Mouse (Mus musculus): ENCODE data around the gene Abhd6.

The Abhd6 gene

DNA sequence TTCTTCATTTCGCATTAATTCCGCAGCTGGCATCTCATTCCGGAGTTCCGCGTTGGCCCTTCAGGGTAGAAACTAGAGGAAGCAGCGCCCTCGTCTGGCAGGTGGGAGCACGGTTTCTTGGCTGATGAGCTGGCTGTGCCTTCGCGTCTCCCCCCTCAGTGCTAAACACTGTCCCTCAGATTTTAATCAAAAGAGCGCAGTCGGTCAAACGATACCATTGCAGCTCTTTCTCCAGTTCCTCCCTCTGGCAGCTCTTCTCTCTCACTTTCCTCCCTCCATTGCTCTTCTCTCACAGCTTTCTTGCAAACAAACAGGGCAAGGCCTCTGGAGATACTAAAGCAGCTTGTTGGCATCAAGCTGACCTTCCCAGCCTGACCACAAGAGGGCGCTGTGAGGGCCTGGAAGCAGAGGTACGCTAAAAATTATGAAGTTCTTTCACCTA lies 5.4 kb upstream of the Abhd6 start:
- CTCF ChIA-PET, result interaction anchor here (0.6 kb wide), 2 partner anchors 25 to 50 kb away, joined by 3 to 4 read pairs; no protein-coding TSS in a partner anchor

DNA sequence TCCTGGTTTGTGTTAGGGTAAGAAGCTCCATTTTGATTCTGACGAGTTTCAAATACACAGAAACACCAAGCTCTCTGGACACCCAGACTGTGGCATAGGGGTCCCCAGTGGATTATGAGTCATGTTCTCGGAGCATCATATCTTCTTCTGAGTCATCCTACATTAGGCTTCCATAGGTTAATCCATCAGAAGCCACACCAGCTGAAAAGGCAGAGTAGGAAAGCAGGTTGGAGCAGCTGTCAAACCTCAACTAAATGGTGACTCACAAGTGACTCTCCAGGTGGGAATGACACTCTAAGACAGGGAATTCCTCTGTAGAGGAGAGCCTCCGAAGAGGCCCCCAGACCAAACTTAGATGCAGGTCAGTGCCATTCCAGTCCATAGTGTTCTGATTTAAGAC lies 3.7 kb upstream of the Abhd6 start:
- CTCF ChIA-PET, result no interaction called here

DNA sequence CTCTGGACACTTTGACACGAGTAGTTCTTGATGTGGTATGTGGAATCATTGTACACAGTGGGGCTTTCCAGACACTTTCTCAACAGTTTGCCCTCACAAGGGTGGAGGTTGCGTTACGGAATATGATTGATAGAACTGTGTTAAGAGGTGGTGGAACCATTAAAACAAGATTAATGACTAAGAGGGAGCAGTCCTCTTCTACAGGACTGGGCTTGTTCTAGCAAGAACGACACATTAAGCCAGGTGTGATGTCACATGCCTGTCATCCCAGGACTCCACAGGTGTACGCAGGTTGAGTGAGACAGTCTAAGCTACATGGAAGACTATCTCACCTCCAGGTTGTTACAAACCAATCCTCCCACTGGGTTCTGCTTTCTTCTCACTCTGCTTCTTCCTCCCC lies 3.3 kb upstream of the Abhd6 start:
- CTCF ChIA-PET, result no interaction called here

DNA sequence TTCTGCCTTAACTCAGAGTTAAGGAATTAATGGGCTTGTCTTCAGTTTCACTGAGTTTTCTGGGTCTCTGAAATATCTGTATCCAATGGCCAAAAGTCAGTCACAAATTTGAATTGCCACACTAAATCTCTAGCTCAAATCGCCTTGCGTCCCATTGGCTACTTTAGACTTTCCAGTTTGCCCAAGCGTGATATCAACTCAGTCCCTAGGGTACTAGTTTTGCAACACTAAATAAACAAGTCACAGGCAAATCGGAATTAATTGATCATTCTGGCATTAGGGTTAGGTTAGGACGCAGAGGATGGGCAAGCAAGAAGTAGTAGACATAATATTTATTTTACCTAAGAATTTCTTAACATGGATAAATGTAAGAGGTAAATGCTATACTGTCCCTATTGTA lies 2.5 kb upstream of the Abhd6 start:
- CTCF ChIA-PET, result no interaction called here

DNA sequence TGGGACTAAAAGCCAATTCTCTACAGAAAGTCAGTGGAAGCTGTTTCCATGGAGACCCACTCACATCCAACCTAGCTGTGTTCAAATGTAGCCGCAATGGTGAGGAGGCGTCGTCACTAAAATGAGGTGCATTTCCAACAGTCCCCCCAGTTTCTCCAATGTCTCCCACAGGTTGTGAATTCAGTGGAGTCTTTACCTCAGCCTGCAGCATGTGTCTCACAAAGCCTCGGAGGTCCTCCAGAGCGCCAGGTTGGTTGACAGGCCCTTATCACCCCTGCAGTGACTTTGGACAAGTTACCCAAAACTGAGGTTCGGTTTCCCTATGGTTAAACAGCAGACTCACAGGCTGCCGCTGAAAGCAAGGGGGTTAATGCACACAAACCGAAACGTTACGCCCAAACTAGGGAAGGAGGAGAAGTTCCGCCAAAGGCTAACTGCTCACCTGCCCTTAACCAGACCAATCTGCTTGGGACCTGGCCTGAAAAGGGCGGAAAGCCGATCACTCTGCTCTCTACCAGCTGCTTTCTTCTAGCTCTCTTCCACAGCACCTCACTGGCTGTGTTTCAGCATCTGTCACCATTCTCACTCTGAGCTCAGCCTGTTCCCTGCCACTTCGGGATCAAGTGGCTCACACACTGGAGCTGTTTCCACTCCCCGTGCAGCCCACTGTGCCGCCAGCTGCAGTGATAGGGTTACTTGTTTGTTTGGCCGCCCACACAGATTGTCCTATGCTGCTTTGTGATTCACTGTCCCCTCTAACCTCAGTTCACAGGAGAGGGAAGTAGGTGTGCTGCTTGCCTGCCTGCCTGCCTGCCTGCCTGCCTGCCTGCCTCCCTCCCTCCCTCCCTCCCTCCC lies 1.6 kb upstream of the Abhd6 start:
- CTCF ChIA-PET, result interaction anchor here (0.8 kb wide), 1 partner anchor 148 kb away, joined by 4 read pairs; no protein-coding TSS in a partner anchor

DNA sequence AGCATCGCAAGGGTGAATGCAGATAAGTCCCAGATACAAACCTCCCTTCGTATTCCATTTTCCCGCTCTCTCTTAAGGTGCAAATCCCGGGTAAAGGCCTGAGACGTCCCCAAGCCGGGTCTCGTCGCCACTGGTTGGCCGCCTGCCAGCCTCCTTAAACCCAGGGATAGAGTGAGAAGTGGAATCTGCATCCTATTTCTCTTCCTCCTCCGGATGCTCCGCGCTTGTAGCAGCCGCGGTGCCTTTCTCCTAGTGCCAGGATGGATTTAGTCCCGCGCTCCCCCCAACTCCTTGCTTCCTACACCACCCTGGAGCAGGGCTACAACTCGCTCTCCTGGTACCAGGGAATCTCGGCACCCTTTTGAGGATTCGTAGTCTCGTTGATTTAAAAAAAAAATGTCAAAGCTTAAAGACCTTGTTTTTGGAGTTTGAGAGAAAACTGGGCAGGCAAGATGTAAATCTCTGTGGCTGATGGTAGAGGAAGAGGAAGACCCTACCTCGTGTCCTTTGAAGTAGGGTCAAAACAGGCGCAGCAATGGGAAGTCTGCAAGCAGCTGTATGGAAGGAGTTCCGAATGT lies 480 bp downstream of the Abhd6 start:
- CTCF ChIA-PET, result interaction anchor here (1.1 to 1.2 kb wide), 2 partner anchors 11 to 216 kb away, joined by 3 to 6 read pairs; no protein-coding TSS in a partner anchor

DNA sequence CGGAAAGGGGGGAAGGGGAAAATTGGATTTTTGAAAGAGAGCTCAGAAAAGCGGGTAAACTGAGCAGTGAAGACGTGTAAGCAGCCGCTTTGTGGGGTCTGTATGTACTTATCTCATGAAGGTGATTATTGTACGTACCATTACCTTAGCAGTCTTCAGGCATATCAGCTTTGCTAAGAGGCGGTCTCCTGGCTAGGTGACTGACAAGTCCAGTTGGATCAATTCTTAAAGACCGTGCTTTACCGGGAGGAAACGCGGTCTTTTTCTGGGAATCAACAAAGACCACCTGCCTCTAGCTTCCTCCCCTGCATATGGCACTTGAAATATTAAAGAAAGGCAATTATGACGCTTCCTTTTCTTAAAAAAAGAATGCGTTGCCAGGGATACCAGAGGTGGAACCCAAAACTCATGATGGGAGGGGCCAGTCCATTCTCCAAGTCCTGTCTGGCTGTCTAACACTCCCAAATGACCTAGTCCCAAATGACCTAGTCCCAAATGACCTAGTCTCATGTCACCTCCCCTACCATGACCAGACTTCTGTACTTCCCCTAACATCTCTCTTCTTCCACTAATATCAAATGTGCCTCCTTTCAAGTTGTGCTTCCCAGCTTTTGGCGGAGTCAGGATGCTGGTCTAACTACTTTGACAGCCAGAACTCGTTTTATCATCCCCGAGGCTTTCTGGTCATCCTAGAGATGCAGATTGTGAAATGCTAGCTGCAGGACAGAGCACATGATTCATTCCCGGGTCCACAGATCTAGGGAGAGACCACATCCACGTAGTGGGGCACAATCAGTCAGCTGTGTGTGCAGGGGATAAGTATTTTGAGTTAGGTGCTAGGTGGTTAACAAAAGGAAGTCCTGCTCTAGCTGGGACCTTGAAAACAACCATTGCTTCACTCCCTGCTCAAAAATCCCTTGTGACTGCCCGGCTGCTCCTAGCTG lies 1.3 kb downstream of the Abhd6 start:
- CTCF ChIA-PET, result interaction anchor here (1.1 to 1.2 kb wide), 2 partner anchors 12 to 215 kb away, joined by 3 to 6 read pairs; no protein-coding TSS in a partner anchor

DNA sequence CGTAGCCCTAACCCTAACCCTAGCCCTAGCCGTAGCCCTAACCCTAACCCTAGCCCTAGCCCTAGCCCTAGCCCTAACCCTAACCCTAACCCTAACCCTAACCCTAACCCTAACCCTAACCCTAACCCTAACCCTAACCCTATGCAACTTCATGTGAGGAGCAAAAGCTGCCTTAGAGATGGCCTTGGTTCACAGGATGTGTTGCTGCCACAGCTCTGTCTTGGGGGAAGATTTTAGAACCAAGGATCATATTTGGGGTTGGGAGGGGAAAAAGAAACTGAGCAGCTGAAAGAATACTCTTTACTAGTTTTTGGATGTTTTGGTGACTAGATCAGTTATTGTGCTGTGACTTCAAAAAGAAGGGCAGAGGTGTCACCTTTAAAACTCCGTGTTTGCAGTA lies 3.4 kb downstream of the Abhd6 start:
- CTCF ChIA-PET, result interaction anchor here (0.7 kb wide), 1 partner anchor 12 kb away, joined by 3 read pairs; the partner anchor contains the start of gene Dnase1l3

DNA sequence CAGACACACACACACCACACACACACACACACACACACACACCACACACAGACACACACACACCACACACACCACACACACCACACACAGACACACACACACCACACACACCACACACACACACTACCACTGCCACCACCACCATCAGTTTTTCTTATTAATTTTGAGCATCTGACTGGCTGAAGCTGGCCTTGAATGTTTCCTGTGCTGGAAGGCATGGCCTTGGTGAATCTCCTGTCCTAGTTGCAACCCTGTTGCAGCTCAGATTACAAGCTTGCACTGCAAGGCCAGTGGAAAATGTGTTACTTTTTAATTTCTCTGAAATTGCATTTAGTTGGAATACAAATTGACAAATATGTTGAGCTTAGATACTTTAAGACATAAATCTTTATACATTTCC lies 4.4 kb downstream of the Abhd6 start:
- CTCF ChIA-PET, result no interaction called here

DNA sequence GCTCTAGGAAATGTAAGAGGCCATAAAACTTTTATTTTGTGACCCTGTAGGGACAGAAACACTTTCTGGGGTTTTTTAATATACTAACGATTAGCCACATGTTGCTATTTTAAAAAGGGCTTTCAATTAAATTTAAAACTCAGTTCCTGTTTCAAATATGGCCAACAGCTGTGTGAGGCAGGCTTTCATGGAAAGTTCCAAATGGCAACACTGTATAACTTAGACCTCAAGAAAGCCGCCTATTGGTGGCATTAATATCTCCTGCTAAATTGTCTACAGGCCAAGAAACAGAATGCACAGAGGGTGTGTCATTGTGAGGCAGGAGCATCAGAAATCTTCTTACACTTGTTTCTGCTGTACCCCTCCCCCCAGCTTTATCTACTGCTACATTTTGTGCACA lies 4.8 kb downstream of the Abhd6 start:
- CTCF ChIA-PET, result no interaction called here

DNA sequence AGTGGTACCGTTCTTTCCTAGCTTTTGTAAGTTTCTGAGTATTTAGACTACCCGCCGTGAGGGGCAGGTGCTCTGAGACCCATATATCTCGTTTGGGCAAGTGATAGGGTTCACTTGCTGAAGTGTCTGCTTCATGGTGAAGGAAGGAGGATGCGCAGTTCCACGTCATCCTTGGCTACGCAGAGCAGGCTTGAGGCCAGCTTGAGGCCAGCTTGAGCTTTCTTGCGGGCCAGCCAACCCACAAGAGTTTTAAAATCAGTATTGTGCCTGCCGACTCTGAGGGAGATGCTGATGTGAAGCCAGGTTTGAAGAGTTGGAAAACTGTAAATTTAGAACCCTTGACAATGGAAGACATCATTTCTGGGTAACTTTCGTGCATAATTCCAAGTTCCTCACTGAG lies 5.2 kb downstream of the Abhd6 start:
- CTCF ChIA-PET, result no interaction called here

DNA sequence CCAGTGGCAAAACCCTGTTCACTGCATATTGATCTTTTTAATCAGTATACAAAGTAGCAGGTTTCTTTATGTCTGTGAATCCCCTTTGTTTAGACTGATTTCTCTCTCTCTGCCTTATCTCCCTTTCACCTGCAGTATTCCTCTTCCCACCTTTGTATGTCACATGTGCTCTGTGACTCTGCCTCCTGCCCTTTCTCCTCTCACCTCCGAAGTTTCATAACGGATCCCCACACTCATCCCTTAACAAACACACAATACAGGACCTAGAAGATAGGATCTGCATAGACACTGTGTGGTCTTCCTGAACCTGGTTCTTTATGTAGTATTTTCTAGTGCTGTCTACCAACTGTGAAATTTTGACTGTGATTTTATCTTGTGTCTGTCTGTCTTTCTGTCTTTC lies 8.6 kb downstream of the Abhd6 start:
- CTCF ChIA-PET, result no interaction called here

DNA sequence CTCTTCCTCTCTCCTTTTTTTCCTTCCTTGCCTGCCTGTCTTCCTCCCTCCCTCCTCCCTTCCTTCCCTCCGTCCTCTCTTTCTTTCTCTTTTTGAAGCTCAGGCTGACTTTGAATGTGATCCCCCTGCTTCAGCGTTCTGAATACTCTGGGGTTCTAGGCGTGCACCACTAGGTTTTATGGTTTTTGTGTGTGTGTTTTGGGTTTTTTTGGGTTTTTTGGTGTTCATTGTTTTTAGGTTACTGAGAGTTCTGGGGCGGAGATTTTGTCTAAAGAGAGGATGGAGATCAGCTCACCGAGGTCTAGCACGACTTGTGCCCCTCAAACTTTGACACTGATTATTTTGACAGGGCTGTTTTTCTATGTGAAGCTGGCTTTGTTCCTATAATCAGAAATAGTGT lies 9.2 kb downstream of the Abhd6 start:
- CTCF ChIA-PET, result no interaction called here

DNA sequence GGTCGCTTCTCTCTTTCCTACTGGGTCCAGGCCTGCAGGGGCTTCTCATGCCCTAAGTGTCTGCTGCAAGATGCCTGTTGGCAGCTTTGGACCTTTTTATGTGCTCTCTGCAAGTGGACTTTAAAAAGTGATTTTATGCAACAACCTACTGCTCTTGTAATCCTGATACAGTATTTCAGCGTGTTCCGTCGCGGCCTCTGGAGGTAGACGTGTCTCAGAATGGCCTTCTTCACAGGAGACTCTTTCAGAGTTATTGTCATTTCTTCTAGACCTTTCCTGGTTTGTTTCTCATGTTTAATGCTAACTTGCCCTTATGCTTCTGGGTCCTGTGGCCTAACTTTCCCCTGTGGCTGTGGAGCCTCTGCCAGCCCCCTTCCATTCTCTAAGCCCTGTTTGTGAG lies 13.1 kb downstream of the Abhd6 start:
- CTCF ChIA-PET, result interaction anchor here (0.7 kb wide), 1 partner anchor 11 kb away, joined by 3 read pairs; no protein-coding TSS in a partner anchor

DNA sequence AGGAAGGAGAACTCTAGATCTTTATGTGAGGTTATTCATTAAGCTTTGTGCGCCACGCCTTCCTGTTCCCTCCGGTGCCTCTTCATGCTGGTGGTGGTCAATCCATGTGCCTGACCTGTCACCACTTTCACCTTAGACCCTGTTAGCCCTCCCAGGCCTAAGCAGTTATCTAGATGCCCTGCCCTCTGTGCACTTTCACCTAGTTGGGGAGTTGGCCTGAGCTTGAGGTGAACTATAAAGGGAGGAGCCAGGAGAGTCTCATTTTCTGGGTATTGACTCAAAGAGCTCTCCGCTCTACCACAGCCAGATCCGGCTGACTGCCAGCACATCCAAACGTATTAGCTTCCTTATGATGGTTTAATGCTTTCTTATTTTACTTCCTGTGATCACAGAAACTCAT lies 13.6 kb downstream of the Abhd6 start:
- CTCF ChIA-PET, result interaction anchor here (0.7 to 1.0 kb wide), 2 partner anchors 11 to 14 kb away, joined by 3 to 4 read pairs; partner anchors contain the start of gene Abhd6

DNA sequence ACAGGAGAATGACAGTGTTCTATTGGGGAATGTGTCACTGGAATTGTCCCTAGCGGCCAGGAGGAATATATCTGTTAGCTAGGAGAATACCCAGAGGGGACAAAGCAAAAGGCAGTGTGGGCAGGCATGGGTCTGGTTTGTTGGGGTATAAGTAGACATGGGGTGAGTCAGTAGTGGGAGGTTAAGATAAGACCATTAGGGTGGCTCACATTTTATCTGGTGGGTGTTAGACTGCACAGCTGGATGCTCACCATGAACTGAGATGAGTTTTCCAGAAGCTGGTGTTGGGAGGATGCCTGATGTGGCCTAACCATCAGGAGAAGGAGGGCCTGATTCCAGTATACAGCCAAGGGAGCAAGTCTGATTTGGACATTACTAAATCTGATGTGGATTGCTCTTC lies 14.2 kb downstream of the Abhd6 start:
- CTCF ChIA-PET, result interaction anchor here (1.0 kb wide), 1 partner anchor 14 kb away, joined by 4 read pairs; the partner anchor contains the start of gene Abhd6

DNA sequence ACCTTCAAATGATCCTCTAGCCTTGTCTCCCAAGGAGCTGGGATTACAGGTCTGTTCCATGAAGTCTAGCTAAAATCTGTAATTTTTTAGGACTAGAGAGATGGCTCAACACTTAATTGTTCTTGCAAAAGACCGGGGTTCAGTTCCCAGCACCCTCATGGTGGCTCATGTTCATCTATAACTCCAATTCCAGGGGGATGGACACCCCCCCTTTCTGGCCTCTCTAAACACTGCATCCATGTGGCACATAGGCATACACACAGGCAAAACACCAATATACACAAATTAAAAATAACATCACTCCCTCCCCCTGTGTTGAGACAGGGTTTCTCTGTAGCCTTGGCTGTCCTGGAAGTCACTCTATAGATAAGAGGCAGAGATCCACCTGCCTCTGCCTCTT lies 17.3 kb downstream of the Abhd6 start:
- CTCF ChIA-PET, result no interaction called here

DNA sequence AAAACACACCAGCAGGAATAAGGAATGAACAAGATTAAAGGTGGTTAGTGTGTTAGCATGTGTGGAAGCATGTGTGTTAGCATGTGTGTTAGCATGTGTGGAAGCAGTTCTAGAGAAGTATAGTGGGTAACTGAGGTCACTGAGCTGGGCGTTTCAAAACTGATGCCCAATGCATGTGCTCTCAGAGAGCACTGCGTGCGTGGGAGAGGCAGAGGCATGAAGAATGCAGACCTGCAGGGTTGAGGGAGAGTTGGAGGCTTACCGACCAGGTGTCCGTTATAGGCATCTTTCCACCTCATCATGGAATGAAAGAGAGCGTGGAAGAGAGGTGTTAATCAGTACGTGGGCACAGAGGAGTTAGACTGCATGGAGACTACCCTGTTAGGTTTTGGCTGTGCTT lies 17.8 kb downstream of the Abhd6 start:
- CTCF ChIA-PET, result no interaction called here

DNA sequence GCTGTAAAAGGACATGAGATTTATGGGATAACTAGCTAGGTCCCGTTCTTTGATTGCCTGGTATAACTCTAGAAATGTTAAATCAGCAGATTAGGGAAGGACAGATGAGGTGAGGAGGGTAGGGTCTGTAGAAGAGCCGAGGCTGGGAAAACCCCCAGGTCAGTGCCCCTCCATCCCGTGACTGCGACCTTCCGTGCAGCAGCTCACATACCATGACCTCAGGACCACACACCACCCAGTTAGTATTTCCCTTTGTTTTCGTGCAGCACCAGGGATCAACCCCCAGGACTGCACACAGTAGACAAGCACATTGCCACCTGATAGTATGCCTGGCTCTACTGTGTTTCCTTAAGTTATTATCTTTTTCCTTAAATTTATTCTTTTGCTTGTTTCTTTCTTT lies 21.8 kb downstream of the Abhd6 start:
- CTCF ChIA-PET, result no interaction called here

DNA sequence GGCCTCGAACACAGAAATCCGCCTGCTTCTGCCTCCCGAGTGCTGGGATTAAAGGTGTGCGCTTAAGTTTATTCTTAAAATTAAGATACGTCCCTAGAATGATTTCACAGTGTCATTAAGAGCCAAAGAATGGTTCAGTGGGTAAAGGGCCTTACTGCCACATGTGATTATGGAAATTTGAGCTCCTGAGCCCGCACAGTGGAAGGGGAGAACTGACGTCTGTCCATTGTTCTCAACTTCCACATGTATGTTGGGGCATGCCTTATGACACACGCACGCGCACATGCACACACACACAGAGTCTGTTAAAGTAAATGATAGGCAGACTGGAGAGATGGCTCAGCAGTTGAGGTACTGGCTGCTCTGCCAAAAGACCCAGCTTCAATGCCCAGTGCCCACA lies 22.2 kb downstream of the Abhd6 start:
- CTCF ChIA-PET, result no interaction called here

DNA sequence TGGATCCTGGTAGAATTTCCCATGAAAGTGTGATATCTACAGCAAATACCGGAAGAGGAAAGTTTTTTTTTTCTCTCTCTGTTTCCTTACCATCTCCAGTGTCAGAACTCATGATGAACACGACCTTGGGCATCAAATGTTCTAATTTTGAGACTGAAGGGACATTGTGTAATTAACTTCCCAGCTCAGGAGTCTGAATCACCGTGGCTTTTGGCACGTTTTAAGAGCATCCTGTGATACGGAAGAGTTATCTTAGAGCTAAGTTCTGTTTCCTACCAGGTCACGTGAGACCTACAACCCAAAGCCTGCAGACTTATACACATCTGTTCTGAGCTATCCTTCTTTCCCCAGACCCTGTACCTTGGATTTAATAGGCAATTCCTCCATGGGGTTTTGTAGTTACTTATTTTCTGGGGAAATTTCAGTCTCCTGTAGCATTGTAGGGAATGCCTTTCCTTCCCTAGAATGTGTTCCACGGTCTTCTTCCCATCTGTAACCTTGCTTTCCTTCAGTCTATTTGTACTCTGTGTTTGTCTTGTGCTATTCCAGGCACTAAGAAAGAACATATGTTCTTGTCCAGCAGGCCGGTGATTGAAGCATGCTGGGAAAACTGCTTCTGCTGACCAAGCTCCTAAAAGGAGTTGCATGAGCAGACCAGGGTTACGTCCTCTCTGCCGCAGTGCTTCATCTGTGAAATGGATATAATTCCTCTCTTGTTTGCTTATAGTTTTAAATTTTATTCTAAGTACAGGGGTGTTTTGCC lies 24.2 kb downstream of the Abhd6 start:
- CTCF ChIA-PET, result no interaction called here

All from spleen, embryonic (tissue).